Mouse (Mus musculus) activated CD4-positive, CD25-positive, alpha-beta regulatory T cell, adult 4 months (primary cell): ENCODE measurements around the gene Mei1. TPM values are rescaled to one million over a fixed set of nuclear protein-coding genes. Genes with fewer than 3 reads are reported as not detected.
A peak's percentile ranks its signal among the peaks of the same experiment; 100 is the strongest.

Experiments
- ATAC-seq: one replicate; pipeline ENCODE4 v1.8.0; 2017
- polyA plus RNA-seq, 2 experiments: library from polyadenylated mRNA; unstranded; fragments of 100-300 nt; shearing (Covaris generic); gene quantifications; one replicate each; pipeline ENCODE4 v1.2.1; 2017

Gene Mei1
- polyA plus RNA-seq = not detected

DNA sequence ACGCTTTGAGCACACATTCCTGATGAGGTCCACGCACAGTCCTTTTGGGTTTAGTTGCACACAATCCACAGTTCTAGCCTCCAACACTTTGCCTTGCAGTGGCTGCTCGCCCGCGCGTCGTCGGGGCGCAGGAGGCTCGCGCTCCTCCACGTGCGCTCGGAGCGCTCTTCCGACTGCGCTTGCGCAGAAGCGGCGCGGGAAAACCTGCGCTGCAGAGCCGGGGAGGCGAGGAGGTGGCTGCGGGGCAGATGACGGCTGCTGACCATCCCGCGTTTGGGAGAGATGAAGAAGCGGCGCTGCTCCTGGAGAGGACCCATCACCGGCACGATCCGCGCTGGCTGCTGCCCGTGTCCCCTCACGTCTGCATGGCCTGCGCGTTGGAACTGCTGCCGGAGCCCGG is at the start of gene Mei1:
Mei1 (plus strand) TSS at position 99 of the 400 bp plus-strand sequence.
- no peak for ATAC-seq

DNA sequence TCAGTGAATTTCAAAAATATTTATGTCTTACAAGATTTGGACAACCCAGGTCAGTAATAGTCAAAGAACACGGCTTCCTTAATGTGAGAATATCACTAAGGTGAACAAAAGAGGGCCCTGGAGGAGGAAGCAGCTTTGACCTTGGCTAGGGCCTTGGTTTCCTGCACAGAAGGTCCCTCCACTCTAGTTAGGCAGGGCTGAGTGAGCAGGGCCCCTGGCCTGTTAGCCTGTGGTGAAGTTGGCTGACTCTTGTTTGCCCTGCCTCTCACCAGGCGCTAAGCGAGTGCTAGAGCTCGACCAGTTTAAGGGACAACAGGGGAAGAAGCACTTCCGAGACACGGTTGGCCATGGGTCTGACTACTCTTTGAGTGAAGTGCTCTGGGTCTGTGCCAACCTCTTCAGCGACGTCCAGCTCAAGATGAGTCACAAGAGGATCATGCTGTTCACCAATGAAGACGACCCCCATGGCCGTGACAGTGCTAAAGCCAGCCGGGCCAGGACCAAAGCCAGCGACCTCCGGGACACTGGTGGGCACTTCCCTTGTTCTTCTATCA is 47.2 kb upstream of the Mei1 start:
- ATAC-seq = no peak

DNA sequence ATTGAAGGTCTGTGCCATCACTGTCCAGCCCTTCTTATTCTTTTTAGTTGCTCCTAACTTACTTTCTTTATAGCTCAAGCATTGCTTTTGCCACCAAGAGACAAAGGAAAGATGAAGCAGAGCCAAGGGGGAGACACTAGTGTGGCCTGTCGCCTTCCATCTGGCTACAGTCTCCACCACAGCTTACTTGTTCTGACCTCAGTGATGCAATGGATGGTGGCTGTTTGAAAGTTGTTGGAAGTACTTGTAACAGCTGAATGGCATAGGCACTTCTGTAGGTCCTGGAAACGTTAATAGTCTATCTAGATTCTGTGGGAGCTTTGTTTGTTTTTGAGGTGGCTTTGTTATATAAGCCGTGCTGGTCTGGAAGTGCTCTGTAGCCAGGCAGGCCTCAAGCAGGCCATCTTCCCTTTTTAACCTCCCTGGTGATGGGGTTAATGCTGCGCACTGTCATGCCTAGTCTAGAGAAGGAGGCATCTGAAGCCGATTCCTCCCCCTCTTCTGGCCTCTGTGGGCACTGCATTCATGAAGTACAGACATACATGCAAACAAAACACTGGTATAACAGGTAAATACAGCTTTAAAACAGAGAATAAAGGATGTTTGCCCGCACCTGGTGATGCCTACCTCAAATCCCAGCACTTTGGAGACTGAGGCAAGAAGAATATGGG is 45.7 kb upstream of the Mei1 start:
- ATAC-seq = no peak

DNA sequence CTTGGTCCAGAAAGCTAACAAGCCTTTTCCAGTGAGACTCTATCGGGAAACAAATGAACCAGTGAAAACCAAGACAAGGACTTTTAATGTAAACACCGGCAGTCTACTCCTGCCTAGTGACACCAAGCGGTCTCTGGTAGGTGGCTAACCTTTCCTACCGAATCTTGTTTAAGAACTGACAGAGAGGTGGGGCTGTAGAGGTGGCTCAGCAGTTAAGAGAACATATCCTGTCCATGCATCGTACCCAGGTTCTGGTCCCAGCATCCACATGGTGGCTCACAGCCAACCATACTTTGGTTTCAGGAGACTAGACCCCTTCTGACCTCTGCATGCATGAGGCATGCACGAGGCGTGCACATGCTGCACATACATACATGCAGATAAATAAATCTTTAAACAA is 42.5 kb upstream of the Mei1 start:
- ATAC-seq = no peak

DNA sequence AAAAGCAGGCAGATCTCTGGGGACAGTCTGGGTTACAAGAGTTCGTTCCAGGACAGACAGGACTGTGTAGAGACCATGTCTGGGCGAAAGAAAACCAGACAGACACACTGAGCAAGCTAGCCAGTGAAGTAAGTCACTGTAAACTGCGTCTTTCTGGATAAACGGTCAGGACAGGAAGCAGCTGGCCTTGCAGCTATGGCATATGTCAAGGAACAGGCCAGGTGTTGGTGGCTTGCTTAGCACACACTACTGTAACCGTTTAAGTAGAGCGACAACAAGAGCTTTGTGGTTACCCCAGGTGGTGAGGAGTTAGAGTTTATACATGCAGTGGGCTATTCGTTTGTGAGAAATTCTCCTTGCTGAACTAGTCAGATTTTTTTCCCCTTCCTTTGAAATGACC is 42.1 kb upstream of the Mei1 start:
- no peak for ATAC-seq

DNA sequence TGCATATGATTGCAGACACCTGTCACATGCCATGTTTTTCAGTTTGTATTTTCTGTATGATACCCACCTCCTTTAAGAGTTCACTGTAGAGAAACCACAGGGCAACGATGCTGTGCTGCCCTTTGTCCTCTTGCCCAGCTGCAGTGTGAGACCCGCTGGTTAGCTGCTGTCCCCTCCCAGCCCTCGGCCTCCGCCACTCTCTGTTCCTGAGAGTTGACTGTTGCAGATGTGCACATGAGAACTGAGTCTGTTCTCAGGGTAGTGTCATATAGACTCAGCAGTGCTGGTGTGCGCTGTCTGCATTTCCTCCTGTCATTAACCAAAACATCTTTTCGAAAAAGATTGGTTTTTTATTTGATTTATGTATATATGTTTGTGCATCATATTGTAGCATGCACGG is 37.4 kb upstream of the Mei1 start:
- ATAC-seq = no peak

DNA sequence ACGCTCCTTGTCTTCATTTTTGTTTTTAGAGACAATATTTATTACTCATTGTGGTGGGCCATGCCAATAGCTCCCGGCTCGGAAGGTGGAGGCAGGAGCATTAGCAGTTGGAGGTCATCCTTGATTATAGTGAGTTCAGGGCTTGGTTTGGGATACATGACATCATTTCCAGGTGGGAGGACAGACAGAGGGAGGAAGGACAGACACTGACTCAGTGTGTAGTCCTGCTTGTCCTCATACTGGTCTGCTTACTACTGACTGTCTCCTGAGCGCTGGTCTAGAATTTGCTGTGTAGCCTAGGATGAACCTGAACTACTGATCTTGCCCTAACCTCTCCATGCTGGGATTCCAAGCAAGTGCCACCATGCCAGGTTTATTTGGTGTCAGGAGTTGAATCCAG is 36.0 kb upstream of the Mei1 start, which contains the start of gene Desi1:
Desi1 (minus strand) TSS at position 101 of the 400 bp plus-strand sequence.
- no peak for ATAC-seq

DNA sequence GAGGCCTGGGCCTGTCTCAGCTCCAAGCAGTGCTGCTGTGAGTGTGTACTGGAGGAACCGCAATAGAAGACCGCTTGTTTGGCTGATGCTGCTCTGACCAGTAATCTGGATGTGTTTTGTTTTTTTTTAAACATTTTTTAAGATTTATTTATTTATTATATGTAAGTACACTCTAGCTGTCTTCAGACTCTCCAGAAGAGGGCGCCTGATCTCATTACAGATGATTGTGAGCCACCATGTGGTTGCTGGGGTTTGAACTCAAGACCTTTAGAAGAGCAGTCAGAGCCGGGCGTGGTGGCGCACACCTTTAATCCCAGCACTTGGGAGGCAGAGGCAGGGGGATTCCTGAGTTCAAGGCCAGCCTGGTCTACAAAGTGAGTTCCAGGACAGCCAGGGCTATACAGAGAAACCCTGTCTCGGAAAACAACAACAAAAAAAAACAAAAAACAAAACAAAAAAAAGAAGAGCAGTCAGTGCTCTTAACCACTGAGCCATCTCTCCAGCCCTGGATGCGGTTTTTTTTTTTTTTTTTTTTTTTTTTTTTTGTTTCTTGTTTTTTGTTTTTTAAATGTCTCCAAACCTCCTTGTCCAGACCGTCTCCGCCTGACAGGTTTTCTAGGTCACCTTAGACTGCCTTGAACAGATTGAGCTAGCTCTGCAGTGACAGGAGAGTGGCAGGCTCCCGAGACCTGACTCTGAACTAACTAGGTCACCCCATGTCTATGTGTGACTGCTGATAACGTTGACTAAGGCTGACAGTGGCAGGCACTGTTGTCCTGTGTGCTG is 33.7 kb upstream of the Mei1 start:
- no peak for ATAC-seq

DNA sequence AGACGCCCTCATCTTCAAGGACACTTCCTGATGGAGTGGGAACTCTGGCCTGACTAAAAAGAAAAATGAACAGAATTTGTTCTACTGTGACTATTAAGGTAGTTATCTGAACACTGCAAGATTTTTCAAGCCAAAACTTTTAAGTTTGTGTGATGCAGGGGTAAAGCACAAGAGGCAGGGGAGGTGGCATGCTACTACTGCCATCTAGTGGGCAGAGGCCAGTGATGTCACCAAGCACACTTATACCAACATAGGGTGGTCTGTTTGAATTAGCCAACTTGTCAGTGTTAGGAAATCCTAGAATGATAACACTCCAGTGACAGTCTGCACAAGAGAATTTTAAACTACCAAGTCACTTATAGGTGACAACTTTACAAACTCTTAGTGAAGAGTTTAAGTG is 29.1 kb upstream of the Mei1 start:
- ATAC-seq = peak; percentile 60

DNA sequence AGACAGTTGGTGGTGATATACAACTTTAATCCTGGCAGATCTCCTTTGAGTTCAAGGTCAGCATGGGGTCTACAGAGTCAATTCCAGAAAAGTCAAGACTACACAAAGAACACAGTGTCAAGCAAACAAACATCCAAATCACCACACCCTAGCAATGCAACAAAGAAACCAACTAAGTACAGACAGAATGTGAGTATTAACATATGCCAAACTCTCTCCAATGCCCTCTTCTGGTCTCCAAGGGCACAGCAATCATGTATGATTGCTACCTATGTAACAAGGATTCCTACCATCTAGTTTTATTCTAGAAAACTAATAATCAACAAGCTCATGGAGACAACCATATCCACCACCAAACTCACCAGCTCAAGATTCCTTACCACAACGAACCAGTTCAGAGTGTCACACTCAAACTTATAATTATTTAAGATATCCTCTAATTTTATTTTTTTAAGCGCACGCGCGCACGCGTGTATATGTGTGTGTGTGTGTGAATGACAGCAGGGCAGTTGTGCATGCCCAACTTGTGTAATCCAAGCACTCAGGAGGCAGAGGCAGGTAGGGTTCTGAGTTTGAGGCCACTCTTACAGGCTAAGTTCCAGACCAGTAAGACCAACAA is 25.5 kb upstream of the Mei1 start:
- ATAC-seq = no peak

DNA sequence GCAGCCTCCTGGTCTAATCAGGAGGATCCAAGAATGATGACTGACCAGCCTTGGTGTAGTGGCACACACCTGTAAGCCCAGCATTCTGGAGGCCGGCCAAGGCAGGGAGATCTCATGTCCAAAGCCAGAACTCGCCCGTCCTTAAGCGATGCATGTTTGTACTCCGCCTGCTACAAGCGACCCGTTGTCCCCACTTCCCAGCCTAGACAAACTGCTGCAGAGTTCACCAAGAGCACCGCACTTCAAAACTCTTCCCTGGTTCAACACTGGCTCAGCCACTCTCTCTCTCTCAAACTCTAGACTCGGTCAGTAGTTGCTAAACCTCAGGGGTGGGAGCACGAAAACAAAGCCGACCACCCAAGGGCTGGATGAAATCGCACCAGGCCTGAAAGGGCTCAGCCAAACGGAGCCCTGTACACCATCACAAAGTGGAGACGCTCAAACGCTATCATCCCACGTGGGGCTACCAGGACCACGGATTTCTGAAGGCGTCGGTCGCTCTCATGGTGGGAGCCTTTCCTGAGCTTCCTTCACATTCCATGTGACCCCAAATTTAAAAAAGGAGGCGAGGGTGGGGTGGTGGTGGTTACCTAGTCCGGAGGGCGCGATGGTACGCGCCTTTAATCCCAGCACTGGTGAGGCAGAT is 23.4 kb upstream of the Mei1 start:
- ATAC-seq = no peak

DNA sequence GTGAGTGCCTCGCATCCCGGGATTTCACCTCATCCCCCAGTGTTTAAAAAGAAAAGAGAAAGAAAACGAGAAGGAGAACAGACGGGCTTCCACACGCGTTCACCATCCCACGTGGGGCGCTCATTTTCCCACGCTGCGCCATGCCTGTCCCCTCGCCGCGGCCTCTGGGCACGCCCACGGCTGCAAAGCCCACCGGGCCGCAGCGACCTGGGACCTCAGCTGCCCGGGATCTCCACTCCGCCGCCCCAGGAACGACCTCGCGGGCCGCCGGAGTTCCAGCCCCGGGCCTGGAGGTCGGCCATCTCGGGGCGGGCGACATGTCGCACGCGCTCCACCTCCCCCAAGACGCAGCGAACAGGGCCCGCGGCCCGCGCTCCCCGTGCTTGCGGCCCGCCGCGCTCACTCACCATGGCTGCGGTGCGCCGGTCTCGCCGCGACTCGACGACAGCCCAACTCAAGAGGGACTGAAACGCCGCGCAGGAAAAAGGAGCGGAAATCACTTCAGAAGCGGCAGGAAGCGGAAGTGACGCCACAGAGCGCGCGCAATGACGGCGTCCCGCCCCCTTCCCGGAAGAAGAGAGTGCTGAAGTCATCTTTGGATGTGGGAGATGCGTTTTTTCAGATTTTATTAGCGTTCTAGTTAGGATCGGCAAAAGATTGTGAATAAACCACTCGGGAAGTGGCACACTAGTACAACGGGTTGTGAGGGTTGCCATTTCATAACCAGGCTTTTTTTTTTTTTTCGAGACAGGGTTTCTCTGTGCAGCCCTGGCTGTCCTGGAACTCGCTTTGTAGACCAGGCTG is 22.5 kb upstream of the Mei1 start, which contains the start of gene Snu13:
Snu13 (minus strand) TSS at position 519 of the 804 bp plus-strand sequence.
- peak; percentile 89 for ATAC-seq

DNA sequence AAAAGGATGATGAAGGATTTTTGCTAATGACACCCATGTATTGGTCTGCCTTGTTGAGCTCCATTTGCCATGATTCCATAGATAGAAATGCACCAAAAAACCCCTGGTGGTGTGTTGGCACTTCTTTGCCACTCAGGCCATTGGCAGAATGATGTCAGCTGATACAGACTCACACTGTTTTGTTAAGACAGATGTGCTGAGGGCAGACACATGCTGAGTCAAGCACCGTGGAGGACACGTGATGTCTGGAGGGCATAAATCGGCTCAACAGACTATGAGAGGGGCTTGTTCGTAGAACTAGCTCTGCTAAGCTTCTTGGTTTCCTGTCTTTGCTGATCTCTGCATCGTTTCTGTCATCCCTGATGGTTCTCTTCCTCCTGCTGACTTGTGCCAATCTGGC is 17.3 kb upstream of the Mei1 start:
- no peak for ATAC-seq

DNA sequence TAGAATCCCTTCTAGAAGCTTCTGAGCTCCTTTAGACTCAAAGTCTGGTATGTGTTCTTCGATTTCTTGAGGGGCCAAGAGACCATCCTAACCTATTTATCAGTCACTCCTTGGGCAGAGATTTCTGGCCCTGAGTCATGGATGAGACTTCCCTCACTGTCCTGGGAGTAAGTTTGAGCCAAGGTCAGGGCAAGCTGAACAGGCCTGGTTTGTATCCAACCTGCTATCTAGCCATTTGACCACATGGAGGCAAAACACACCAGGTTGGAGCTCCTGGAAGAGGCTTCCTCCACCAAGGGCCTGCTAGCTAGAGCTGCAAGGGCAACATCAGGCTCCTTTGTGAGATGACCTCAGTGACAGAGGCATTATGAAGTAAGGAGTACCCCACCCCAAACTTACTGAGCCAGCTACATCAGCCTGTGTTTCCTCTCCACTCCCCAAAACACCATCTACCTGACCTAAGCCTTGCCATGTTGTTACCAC is 11.0 kb upstream of the Mei1 start, which contains the start of gene 4930407I10Rik:
4930407I10Rik (plus strand) TSS at position 433 of the 483 bp plus-strand sequence.
- no peak for ATAC-seq

DNA sequence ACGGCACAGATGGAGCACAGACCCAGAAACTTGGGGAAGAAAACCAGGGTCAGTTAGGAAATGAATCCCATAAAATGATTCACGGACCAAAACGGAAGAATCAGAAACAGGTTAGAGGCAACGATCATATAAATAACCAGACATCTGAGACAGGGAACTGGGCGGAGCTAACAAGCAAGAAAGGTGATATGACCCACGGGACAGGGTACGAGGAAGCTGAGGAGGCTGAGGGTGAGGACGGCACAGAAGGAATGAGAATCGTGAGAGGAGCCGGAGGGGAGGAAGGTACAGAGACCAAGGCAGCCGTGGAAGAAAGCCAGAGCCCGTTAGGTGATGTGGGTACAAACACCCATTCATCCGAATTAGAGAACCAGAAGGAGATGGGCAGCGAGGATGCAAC is 5.9 kb upstream of the Mei1 start:
- ATAC-seq = no peak

DNA sequence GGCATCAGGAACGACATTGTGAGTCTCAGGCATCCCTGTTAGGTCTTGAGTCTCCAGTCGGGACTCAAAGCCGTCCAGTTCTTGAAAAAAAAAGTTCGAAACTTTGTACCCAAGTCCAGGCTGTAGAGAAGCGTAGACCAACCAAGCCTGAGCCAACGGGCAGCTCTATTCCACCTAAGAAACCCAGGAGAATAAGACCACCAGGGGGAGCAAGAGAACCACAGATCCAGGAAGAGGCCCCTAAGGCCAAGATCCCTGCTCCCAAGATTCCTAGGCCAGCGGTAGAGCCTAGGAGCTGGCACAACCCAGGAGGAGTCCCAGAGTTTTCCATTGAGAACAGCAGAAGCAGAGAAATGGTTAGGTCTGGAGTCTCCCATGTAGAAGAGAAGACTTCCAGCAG is 4.3 kb upstream of the Mei1 start:
- no peak for ATAC-seq

DNA sequence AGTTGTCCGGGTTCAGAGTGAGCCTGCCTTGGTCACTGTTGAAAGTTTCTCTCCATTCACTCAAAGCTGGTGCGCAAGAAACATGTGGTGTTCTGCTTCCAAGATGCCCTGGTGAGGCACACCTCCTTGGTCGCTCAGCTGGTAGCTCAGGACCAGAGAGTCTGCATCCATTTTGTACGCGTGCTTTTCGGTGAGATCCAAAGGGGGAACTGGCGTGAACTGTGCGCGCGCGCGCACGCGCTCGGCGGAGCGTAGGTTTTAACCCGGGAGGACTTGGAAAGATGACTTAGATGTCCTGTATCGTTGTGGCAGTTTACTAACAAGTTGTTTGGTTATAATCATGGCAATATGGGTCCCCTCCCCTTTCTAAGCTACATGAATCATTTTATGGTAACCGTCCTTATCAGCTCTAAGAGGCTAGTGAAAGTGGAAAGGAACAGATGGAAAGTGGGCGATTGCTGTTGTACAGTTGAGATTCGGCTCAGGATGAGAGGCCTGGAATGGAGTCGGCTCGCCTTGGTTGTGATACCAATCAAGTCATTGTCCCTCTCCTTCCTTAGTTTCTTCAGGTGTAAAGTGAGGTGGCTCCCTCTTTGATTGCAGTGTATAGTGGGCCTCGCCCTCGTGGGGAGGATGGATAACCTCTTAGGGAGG is 2.1 kb downstream of the Mei1 start:
- no peak for ATAC-seq

DNA sequence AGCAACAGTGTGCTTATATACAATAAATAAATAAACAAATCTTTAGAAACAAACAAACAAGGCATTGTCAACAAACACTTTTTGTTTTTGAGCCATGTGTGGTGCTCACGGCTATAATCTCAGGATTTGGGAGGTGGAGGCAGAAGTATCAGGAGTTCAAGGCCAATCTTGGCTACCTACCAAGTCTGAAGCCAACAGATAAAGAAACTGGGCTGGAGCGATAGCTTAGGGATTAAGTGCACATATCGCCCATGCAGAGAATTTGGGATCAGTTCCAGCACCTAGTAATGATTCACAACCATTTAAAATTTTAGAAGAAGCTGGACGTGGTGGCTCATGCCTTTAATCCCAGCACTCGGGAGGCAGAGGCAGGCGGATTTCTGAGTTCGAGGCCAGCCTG is 3.7 kb downstream of the Mei1 start:
- no peak for ATAC-seq

DNA sequence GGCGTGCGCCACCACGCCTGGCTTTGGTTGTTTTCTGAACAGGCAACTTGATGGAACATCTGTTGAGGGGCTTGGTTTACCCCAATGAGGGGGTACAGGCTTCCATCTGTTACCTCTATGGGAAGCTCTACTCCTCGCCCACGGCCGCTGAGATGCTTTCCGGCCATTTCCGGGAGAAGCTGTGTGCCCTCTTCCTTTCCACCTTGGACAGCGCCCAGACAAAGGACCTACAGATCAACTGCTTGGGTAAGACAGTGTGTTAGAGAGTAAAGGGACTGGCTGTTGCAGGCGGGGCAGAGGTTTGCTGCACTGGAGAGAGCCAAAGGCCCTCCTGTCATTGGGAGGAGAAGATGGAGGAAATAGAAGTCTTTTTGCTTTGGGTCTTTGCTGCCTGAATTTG is 10.1 kb downstream of the Mei1 start:
- no peak for ATAC-seq

DNA sequence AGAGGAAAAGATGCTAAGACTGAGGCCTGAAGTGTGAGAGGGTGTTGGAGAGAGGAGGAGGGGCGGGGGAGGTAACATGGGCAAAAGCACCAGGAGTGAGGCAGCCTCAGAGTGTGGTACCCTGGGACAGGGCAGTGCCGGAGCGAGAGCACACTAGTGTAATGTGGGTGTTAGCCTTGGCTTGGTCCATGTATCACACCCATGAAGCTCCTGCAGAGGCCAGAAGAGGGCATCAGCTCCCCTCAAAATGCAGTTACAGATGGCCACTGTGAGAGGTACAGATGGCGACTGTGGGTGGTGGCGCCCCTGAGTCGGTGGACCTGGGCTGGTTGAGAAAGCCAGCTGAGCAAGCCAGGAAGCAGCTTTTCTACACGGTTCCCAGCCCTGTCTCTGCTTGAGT is 11.4 kb downstream of the Mei1 start:
- no peak for ATAC-seq

DNA sequence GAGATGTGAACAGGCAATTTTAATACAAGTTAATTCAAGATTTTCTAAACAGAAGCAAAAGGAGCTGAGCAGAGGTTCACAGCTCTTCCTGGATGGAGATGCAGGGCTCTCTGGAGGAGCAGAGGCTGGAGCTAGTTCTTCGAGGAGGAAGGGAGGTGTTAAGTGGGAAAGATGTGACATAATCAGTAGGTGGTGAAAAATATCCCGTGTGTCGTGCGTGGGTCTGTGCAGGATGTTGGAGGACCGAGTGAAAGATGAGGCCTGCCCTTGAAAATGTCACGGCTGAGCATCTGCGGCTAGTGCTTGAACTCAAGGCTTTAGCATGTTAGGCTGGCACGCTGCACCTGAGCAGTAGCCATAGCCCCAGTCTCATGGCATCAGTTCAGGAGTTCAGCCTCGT is 15.8 kb downstream of the Mei1 start:
- no peak for ATAC-seq
